Comparison of ENCODE assay signal across 10 mouse cellular contexts in the genomic region with DNA sequence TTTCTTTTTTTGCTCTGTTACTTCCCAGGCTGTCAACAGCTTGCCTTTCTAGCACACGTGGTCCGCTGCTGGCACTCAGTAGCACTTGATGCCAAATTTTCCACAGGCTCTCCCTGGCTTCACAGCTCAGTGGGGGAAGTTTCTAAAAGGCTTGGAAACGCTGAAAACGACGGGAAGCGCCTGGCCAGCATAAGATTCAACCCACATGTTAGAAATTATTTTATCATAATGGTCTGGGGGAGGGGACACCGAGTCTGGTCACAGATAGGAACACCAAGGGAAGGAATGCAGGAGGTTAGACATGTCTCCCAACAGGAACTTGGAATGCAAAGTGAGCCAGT. TPM values are rescaled to one million over a fixed set of nuclear protein-coding genes. Genes with fewer than 3 reads are reported as not detected.
DNase-seq lines count a peak whose midpoint lies in the region; ATAC-seq and TF ChIP-seq lines count a peak whose summit lies in the region.
"Had no signal": no experiment of that assay in that cellular context is flagged by ENCODE, and none has a peak within 500 bp of the region (broad histone marks: within the 10 kb centered on the region; RNA-seq: fewer than 3 reads in every experiment).

No protein-coding gene starts in this region.

- peak; percentile 90 for ATAC-seq in forebrain, embryonic 16.5 days
- ATAC-seq in stomach, postnatal 0 days (ENCODE audit: low FRiP score, low TSS enrichment): no peak

- no peaks in the 10 kb centered on the region for H3K27me3 ChIP-seq in forebrain, embryonic 16.5 days (replicated peaks; ENCODE audit: control insufficient read depth, insufficient read depth, low read length)
- H3K27me3 ChIP-seq in stomach, postnatal 0 days (ENCODE audit: control insufficient read depth, insufficient read depth, low read length): no peaks in the 10 kb centered on the region

- H3K4me2 ChIP-seq in forebrain, embryonic 16.5 days (ENCODE audit: low read length): no peak overlapping the region
- no peak overlapping the region for H3K4me2 ChIP-seq in stomach, postnatal 0 days (replicated peaks; ENCODE audit: low read depth)

- TF ChIP-seq EP300 in stomach, postnatal 0 days (optimal IDR thresholded peaks at IDR 0.05): no peak

- TF ChIP-seq CTCF in layer of hippocampus, adult 2 months (conservative IDR thresholded peaks at IDR 0.05): no peak
- no peak for TF ChIP-seq CTCF in stomach, postnatal 0 days (IDR thresholded peaks at IDR 0.05; ENCODE audit: low read depth)

- no peaks in the 10 kb centered on the region for H3K9me3 ChIP-seq in forebrain, embryonic 16.5 days (ENCODE audit: control insufficient read depth, low read length)
- no peaks in the 10 kb centered on the region for H3K9me3 ChIP-seq in stomach, postnatal 0 days (ENCODE audit: control insufficient read depth, low read length)

- H3K9ac ChIP-seq in forebrain, embryonic 16.5 days (replicated peaks; ENCODE audit: low read depth, low read length): no peak overlapping the region
- H3K9ac ChIP-seq in stomach, postnatal 0 days (ENCODE audit: low read length): no peak overlapping the region

- no peak overlapping the region for H3K27ac ChIP-seq in forebrain, embryonic 16.5 days (ENCODE audit: low read length)
- H3K27ac ChIP-seq in layer of hippocampus, adult 2 months: peak overlapping the region; percentile 91
- no peak overlapping the region for H3K27ac ChIP-seq in stomach, postnatal 0 days (replicated peaks)

- H3K36me3 ChIP-seq in forebrain, embryonic 16.5 days (ENCODE audit: control insufficient read depth, insufficient read depth): no peaks in the 10 kb centered on the region
- no peaks in the 10 kb centered on the region for H3K36me3 ChIP-seq in stomach, postnatal 0 days (ENCODE audit: control insufficient read depth, insufficient read depth, low read length)

- H3K4me3 ChIP-seq in forebrain, embryonic 16.5 days (replicated peaks; ENCODE audit: low read length): no peak overlapping the region
- no peak overlapping the region for H3K4me3 ChIP-seq in layer of hippocampus, adult 2 months
- H3K4me3 ChIP-seq in stomach, postnatal 0 days (ENCODE audit: low read depth, low read length): no peak overlapping the region

- peak; percentile 45 for DNase-seq in embryo, embryonic 11 days
- DNase-seq in embryo, embryonic 10 days (ENCODE audit: low spot score): no peak
- DNase-seq in 3T3-L1 (ENCODE audit: low read depth, low spot score): peak; percentile 87
- DNase-seq in layer of hippocampus, adult 2 months (ENCODE audit: low spot score in 2 of 2): peak; percentile 58 to 77
- DNase-seq in right cerebral cortex, postnatal 4 days: peak; percentile 26
- no peak for DNase-seq in stomach, postnatal 0 days (ENCODE audit: low spot score)
- no peak for DNase-seq in testis, postnatal 14 days (ENCODE audit: low spot score)

- WGBS in forebrain, embryonic 16.5 days: 30% methylated on average over 7 of the region's 7 CpGs
- 46% methylated on average over 7 of the region's 7 CpGs for WGBS in stomach, postnatal 0 days

- H3K4me1 ChIP-seq in forebrain, embryonic 16.5 days (replicated peaks; ENCODE audit: control insufficient read depth, insufficient read depth, low read length): peaks cover 16% of the 10 kb centered on the region
- no peaks in the 10 kb centered on the region; the same call in 1 of the 2 replicates for H3K4me1 ChIP-seq in stomach, postnatal 0 days (replicated peaks; ENCODE audit: control insufficient read depth, insufficient read depth)

RNA-seq across cellular contexts. Expression of gene Tmigd1, which starts 10.1 kb away (rescaled TPM):
- polyA plus RNA-seq in forebrain, embryonic 16.5 days (2015; fragmentation: Nextera tagmentation; extraction: Ambion mirVana): not detected in 2 replicates
- total RNA-seq in layer of hippocampus, adult 2 months (2021): not detected
- polyA plus RNA-seq in stomach, postnatal 0 days (2015; fragmentation: Nextera tagmentation; extraction: Ambion mirVana): 1.7 and 1.9 TPM in 2 replicates
- total RNA-seq: common myeloid progenitor, adult 5-6 weeks had no signal
- polyA plus RNA-seq: C2C12 had no signal

RNA-seq across cellular contexts. Expression of gene Blmh, which starts 12.6 kb away (rescaled TPM):
- 128 and 136 TPM in 2 replicates for polyA plus RNA-seq in forebrain, embryonic 16.5 days (2015; fragmentation: Nextera tagmentation; extraction: Ambion mirVana)
- 10 to 100 TPM; 57.7 to 58.2 TPM for total RNA-seq in layer of hippocampus, adult 2 months (2021)
- 118 TPM in 2 replicates for polyA plus RNA-seq in stomach, postnatal 0 days (2015; fragmentation: Nextera tagmentation; extraction: Ambion mirVana)

Comparison
In these comparisons a context has a peak if more than half of its experiments do, and no peak if none do; other contexts are left out.
1. DNase-seq: peak in embryo, embryonic 11 days (single experiment), 3T3-L1 (single experiment), layer of hippocampus, adult 2 months (2 of 2) and right cerebral cortex, postnatal 4 days (single experiment); none in embryo, embryonic 10 days (single experiment), stomach, postnatal 0 days (single experiment) and testis, postnatal 14 days (single experiment).